Mouse (Mus musculus) heart, embryonic 15.5 days (tissue): ENCODE data around the gene Cdk17. TPM values are rescaled to one million over a fixed set of nuclear protein-coding genes. Genes with fewer than 3 reads are reported as not detected.

Experiments
- ATAC-seq: fragments of 200-750 bp; cut with Nextera tagmentation; replicated peaks from 2 replicates; pipeline ENCODE4 v1.8.0; 2017; ENCODE audit warnings: low read depth, moderate TSS enrichment; ENCODE audit not compliant: insufficient number of reproducible peaks, insufficient read depth, low FRiP score
- H3K27ac ChIP-seq: fragments of 300-500 bp; sonication (generic); 2 replicates; pipeline ENCODE4 v1.5.1; 2015; ENCODE audit warnings: mild to moderate bottlenecking, inconsistent platforms
- H3K27me3 ChIP-seq: fragments of 300-500 bp; sonication (generic); 2 replicates; pipeline ENCODE4 v1.6.1; 2015; ENCODE audit warnings: inconsistent platforms
- H3K36me3 ChIP-seq: fragments of 300-500 bp; sonication (generic); 2 replicates; pipeline ENCODE4 v1.6.1; 2015; ENCODE audit warnings: mild to moderate bottlenecking, inconsistent platforms
- H3K4me1 ChIP-seq: fragments of 300-500 bp; sonication (generic); replicated peaks from 2 replicates; pipeline ENCODE4 v1.6.1; 2015; ENCODE audit warnings: inconsistent platforms
- H3K4me2 ChIP-seq: fragments of 300-500 bp; sonication (generic); 2 replicates; pipeline ENCODE4 v1.6.1; 2015; ENCODE audit warnings: inconsistent platforms, mild to moderate bottlenecking, moderate library complexity
- H3K4me3 ChIP-seq: fragments of 300-500 bp; sonication (generic); 2 replicates; pipeline ENCODE4 v1.5.1; 2015; ENCODE audit warnings: mild to moderate bottlenecking, inconsistent platforms
- H3K9ac ChIP-seq: fragments of 300-500 bp; sonication (generic); 2 replicates; pipeline ENCODE4 v1.6.1; 2015; ENCODE audit warnings: mild to moderate bottlenecking, inconsistent platforms
- H3K9me3 ChIP-seq: fragments of 300-500 bp; sonication (generic); replicated peaks from 2 replicates; pipeline ENCODE4 v1.6.1; 2016; ENCODE audit warnings: inconsistent platforms
- WGBS: fragments of 180-500 bp; shearing (Covaris S2); methylation state at CpG from one replicate; pipeline ENCODE4 v1.1.7; 2015; ENCODE audit warnings: mixed read lengths; 5-methylcytosine and 5-hydroxymethylcytosine counted together
- polyA plus RNA-seq: library from polyadenylated mRNA; unstranded; fragments of >200 nt; fragmentation: Nextera tagmentation; extraction: Ambion mirVana; gene quantifications from 2 replicates; pipeline ENCODE4 v1.2.1, GENCODE M21; 2015

The Cdk17 gene
- polyA plus RNA-seq, 1 experiment from 2014 or later: 16.7 TPM

- no peaks in the 10 kb centered on the region for H3K9me3 ChIP-seq
- peaks cover 75% of the 10 kb centered on the region for H3K4me1 ChIP-seq
- no peaks in the 10 kb centered on the region for H3K27me3 ChIP-seq
- peak overlapping the region; percentile 73 for H3K27ac ChIP-seq
- H3K36me3 ChIP-seq: no peaks in the 10 kb centered on the region
- peak overlapping the region; percentile 38; the same call in 1 of the 2 replicates for H3K9ac ChIP-seq
- peak overlapping the region; percentile 43 for H3K4me3 ChIP-seq
- peak overlapping the region; percentile 66 for H3K4me2 ChIP-seq
- ATAC-seq: peak; percentile 51
- WGBS: 8% methylated on average over 16 of the region's 16 CpGs
Measured at GRCm38 (mm10) chr10:93276349-93276763, 115.7 kb downstream of the Cdk17 start.

- ATAC-seq: no peak
- Histone ChIP-seq H3K9me3 (no peaks in the 10 kb centered on the region), H3K4me2 (peak overlapping the region; percentile 66), H3K4me1 (peaks cover 78% of the 10 kb centered on the region), H3K36me3 (no peaks in the 10 kb centered on the region), H3K9ac (peak overlapping the region; percentile 38; the same call in 1 of the 2 replicates), H3K27ac (peak overlapping the region; percentile 73), H3K4me3 (peak overlapping the region; percentile 43), H3K27me3 (no peaks in the 10 kb centered on the region)
- whole genome bisulfite sequencing: 49% methylated on average over 9 of the region's 9 CpGs
Measured at GRCm38 (mm10) chr10:93276857-93277256, 116.2 kb downstream of the Cdk17 start.

GRCm38 (mm10) chr10:93278361-93278760 lies 117.7 kb downstream of the Cdk17 start:
- no peak overlapping the region for H3K4me3 ChIP-seq
- H3K27me3 ChIP-seq: no peaks in the 10 kb centered on the region
- no peak overlapping the region for H3K9ac ChIP-seq
- no peak for ATAC-seq
- H3K4me1 ChIP-seq: peaks cover 77% of the 10 kb centered on the region
- H3K36me3 ChIP-seq: 0 out of 2 replicates have a peak, but pooled peaks cover 4% of the 10 kb centered on the region
- H3K4me2 ChIP-seq: no peak overlapping the region
- 76% methylated on average over 8 of the region's 8 CpGs for WGBS
- H3K27ac ChIP-seq: no peak overlapping the region
- no peaks in the 10 kb centered on the region for H3K9me3 ChIP-seq

GRCm38 (mm10) chr10:93279062-93279461 lies 118.4 kb downstream of the Cdk17 start:
- no peak overlapping the region for H3K9ac ChIP-seq
- 84% methylated on average over 9 of the region's 9 CpGs for WGBS
- no peak overlapping the region for H3K4me3 ChIP-seq
- no peak overlapping the region for H3K27ac ChIP-seq
- 0 out of 2 replicates have a peak, but pooled peaks cover 8% of the 10 kb centered on the region for H3K36me3 ChIP-seq
- no peaks in the 10 kb centered on the region for H3K9me3 ChIP-seq
- no peaks in the 10 kb centered on the region for H3K27me3 ChIP-seq
- no peak for ATAC-seq
- H3K4me2 ChIP-seq: no peak overlapping the region
- peaks cover 71% of the 10 kb centered on the region for H3K4me1 ChIP-seq

- no peaks in the 10 kb centered on the region for H3K9me3 ChIP-seq
- H3K9ac ChIP-seq: no peak overlapping the region
- ATAC-seq: peak; percentile 70
- no peaks in the 10 kb centered on the region for H3K27me3 ChIP-seq
- 40% methylated on average over 12 of the region's 12 CpGs for WGBS
- H3K36me3 ChIP-seq: 0 out of 2 replicates have a peak, but pooled peaks cover 8% of the 10 kb centered on the region
- H3K27ac ChIP-seq: peak overlapping the region; percentile 79
- no peak overlapping the region for H3K4me3 ChIP-seq
- peaks cover 62% of the 10 kb centered on the region for H3K4me1 ChIP-seq
- peak overlapping the region; percentile 20 for H3K4me2 ChIP-seq
Measured at GRCm38 (mm10) chr10:93280586-93280985, 119.9 kb downstream of the Cdk17 start.

- H3K9ac ChIP-seq: no peak overlapping the region
- ATAC-seq: no peak
Measured at GRCm38 (mm10) chr10:93281092-93281491, 120.4 kb downstream of the Cdk17 start.

GRCm38 (mm10) chr10:93282526-93282964 lies 121.9 kb downstream of the Cdk17 start:
- Histone ChIP-seq H3K4me2 (no peak overlapping the region), H3K27me3 (no peaks in the 10 kb centered on the region), H3K9ac (no peak overlapping the region), H3K36me3 (0 out of 2 replicates have a peak, but pooled peaks cover 8% of the 10 kb centered on the region), H3K4me3 (no peak overlapping the region), H3K4me1 (peaks cover 58% of the 10 kb centered on the region), H3K9me3 (no peaks in the 10 kb centered on the region), H3K27ac (peak overlapping the region; percentile 58)
- 55% methylated on average over 12 of the region's 12 CpGs for WGBS
- ATAC-seq: no peak

More at GRCm38 (mm10) chr10:93281092-93281491, 120.4 kb downstream of the Cdk17 start:
- H3K4me2 ChIP-seq: peak overlapping the region; percentile 20; the same call in 1 of the 2 replicates
- no peak overlapping the region for H3K4me3 ChIP-seq
- 0 out of 2 replicates have a peak, but pooled peaks cover 8% of the 10 kb centered on the region for H3K36me3 ChIP-seq
- no peaks in the 10 kb centered on the region for H3K27me3 ChIP-seq
- H3K4me1 ChIP-seq: peaks cover 57% of the 10 kb centered on the region
- no peaks in the 10 kb centered on the region for H3K9me3 ChIP-seq
- peak overlapping the region; percentile 79 for H3K27ac ChIP-seq
- WGBS: 69% methylated on average over 7 of the region's 7 CpGs

GRCm38 (mm10) chr10:93283258-93283657 lies 122.6 kb downstream of the Cdk17 start:
- ATAC-seq: no peak
- no peaks in the 10 kb centered on the region for H3K9me3 ChIP-seq
- no peak overlapping the region for H3K4me2 ChIP-seq
- H3K27me3 ChIP-seq: no peaks in the 10 kb centered on the region
- H3K9ac ChIP-seq: no peak overlapping the region
- peak overlapping the region; percentile 58; the same call in 1 of the 2 replicates for H3K27ac ChIP-seq
- H3K36me3 ChIP-seq: 0 out of 2 replicates have a peak, but pooled peaks cover 8% of the 10 kb centered on the region
- peaks cover 60% of the 10 kb centered on the region for H3K4me1 ChIP-seq
- WGBS: 68% methylated on average over 4 of the region's 4 CpGs
- no peak overlapping the region for H3K4me3 ChIP-seq

GRCm38 (mm10) chr10:93285489-93285888 lies 124.8 kb downstream of the Cdk17 start:
- 0 out of 2 replicates have a peak, but pooled peaks cover 8% of the 10 kb centered on the region for H3K36me3 ChIP-seq
- H3K27me3 ChIP-seq: no peaks in the 10 kb centered on the region
- peaks cover 64% of the 10 kb centered on the region for H3K4me1 ChIP-seq
- ATAC-seq: no peak
- no peak overlapping the region for H3K9ac ChIP-seq
- no peak overlapping the region for H3K4me3 ChIP-seq
- H3K27ac ChIP-seq: peak overlapping the region; percentile 46
- WGBS: 55% methylated on average over 5 of the region's 5 CpGs
- H3K4me2 ChIP-seq: no peak overlapping the region
- H3K9me3 ChIP-seq: no peaks in the 10 kb centered on the region

GRCm38 (mm10) chr10:93287551-93288145 lies 127.0 kb downstream of the Cdk17 start:
- no peak for ATAC-seq
- peak overlapping the region; percentile 69 for H3K27ac ChIP-seq
- H3K36me3 ChIP-seq: 0 out of 2 replicates have a peak, but pooled peaks cover 8% of the 10 kb centered on the region
- no peak overlapping the region for H3K4me3 ChIP-seq
- no peaks in the 10 kb centered on the region for H3K27me3 ChIP-seq
- no peak overlapping the region for H3K9ac ChIP-seq
- WGBS: 59% methylated on average over 8 of the region's 8 CpGs
- H3K9me3 ChIP-seq: no peaks in the 10 kb centered on the region
- peaks cover 54% of the 10 kb centered on the region for H3K4me1 ChIP-seq
- no peak overlapping the region for H3K4me2 ChIP-seq

GRCm38 (mm10) chr10:93288336-93288735 lies 127.7 kb downstream of the Cdk17 start:
- H3K9ac ChIP-seq: no peak overlapping the region
- 0 out of 2 replicates have a peak, but pooled peaks cover 4% of the 10 kb centered on the region for H3K36me3 ChIP-seq
- no peak overlapping the region for H3K4me3 ChIP-seq
- H3K4me2 ChIP-seq: no peak overlapping the region
- peak overlapping the region; percentile 69 for H3K27ac ChIP-seq
- ATAC-seq: peak; percentile 42
- 22% methylated on average over 4 of the region's 4 CpGs for WGBS
- H3K9me3 ChIP-seq: no peaks in the 10 kb centered on the region
- H3K27me3 ChIP-seq: no peaks in the 10 kb centered on the region
- peaks cover 50% of the 10 kb centered on the region for H3K4me1 ChIP-seq
